Mouse (Mus musculus): ENCODE results near the gene Olfr799. TPM values are rescaled to one million over a fixed set of nuclear protein-coding genes. Genes with fewer than 3 reads are reported as not detected.

Gene Olfr799
- polyA plus RNA-seq (2014; fragmentation: Nextera tagmentation; extraction: Ambion mirVana), result not detected in 2 replicates

- no peak within 1 kb of the TSS for H3K9ac ChIP-seq (ENCODE audit: low read length)
- no peak within 1 kb of the TSS for H3K4me2 ChIP-seq (ENCODE audit: low read length)
- no peaks in the 10 kb centered on the region for H3K27me3 ChIP-seq (ENCODE audit: control insufficient read depth, insufficient read depth, low read length)
- WGBS, result 17% methylated on average over 1 of the region's 1 CpGs
- H3K4me1 ChIP-seq (ENCODE audit: control insufficient read depth in 2 of 2, insufficient read depth in 2 of 2, low read length in 2 of 2), result no peaks in the 10 kb centered on the region
- no peak within 1 kb of the TSS for H3K4me3 ChIP-seq (ENCODE audit: control insufficient read depth in 1 of 2, insufficient read depth in 1 of 2, low read depth in 1 of 2, low read length in 2 of 2)
- H3K27ac ChIP-seq (replicated peaks in 1 of 2; ENCODE audit: control insufficient read depth in 1 of 2, insufficient read depth in 1 of 2, low read depth in 2 of 2, low read length in 2 of 2), result no peak within 1 kb of the TSS
- H3K36me3 ChIP-seq (ENCODE audit: control insufficient read depth, insufficient read depth, low read length), result no peaks in the 10 kb centered on the region
- no peaks in the 10 kb centered on the region for H3K9me3 ChIP-seq (ENCODE audit: control insufficient read depth, low read length)
- no peak for ATAC-seq (ENCODE audit: insufficient number of reproducible peaks, insufficient read depth, low FRiP score, low read depth)
Observed at GRCm38 (mm10) chr10:129637184-129637583, at the start of gene Olfr799. TSS of gene Olfr799 (plus strand) at chr10:129637484.

GRCm38 (mm10) chr10:129612470-129612869, 24.8 kb upstream of the Olfr799 start, which contains the start of gene Olfr796:
TSS of gene Olfr796 (minus strand) at chr10:129612570.
- no peak within 1 kb of the TSS for H3K27ac ChIP-seq (replicated peaks in 1 of 2; ENCODE audit: control insufficient read depth in 1 of 2, insufficient read depth in 1 of 2, low read depth in 2 of 2, low read length in 2 of 2)
- H3K36me3 ChIP-seq (ENCODE audit: control insufficient read depth, insufficient read depth, low read length), result no peaks in the 10 kb centered on the region
- 94% methylated on average over 1 of the region's 1 CpGs for WGBS
- H3K9me3 ChIP-seq (ENCODE audit: control insufficient read depth, low read length), result no peaks in the 10 kb centered on the region
- H3K4me1 ChIP-seq (ENCODE audit: control insufficient read depth in 2 of 2, insufficient read depth in 2 of 2, low read length in 2 of 2), result no peaks in the 10 kb centered on the region
- no peak within 1 kb of the TSS for H3K9ac ChIP-seq (ENCODE audit: low read length)
- H3K27me3 ChIP-seq (ENCODE audit: control insufficient read depth, insufficient read depth, low read length), result no peaks in the 10 kb centered on the region
- ATAC-seq (ENCODE audit: insufficient number of reproducible peaks, insufficient read depth, low FRiP score, low read depth), result no peak
- no peak within 1 kb of the TSS for H3K4me3 ChIP-seq (ENCODE audit: control insufficient read depth in 1 of 2, insufficient read depth in 1 of 2, low read depth in 1 of 2, low read length in 2 of 2)
- no peak within 1 kb of the TSS for H3K4me2 ChIP-seq (ENCODE audit: low read length)

GRCm38 (mm10) chr10:129621724-129622123, 15.6 kb upstream of the Olfr799 start:
- WGBS, result 9% methylated on average over 1 of the region's 1 CpGs
- Histone ChIP-seq H3K36me3 (ENCODE audit: control insufficient read depth, insufficient read depth, low read length) (no peaks in the 10 kb centered on the region), H3K4me3 (ENCODE audit: control insufficient read depth in 1 of 2, insufficient read depth in 1 of 2, low read depth in 1 of 2, low read length in 2 of 2) (no peak overlapping the region), H3K9ac (ENCODE audit: low read length) (no peak overlapping the region), H3K4me1 (ENCODE audit: control insufficient read depth in 2 of 2, insufficient read depth in 2 of 2, low read length in 2 of 2) (no peaks in the 10 kb centered on the region), H3K27me3 (ENCODE audit: control insufficient read depth, insufficient read depth, low read length) (no peaks in the 10 kb centered on the region), H3K27ac (replicated peaks in 1 of 2; ENCODE audit: control insufficient read depth in 1 of 2, insufficient read depth in 1 of 2, low read depth in 2 of 2, low read length in 2 of 2) (no peak overlapping the region), H3K9me3 (ENCODE audit: control insufficient read depth, low read length) (no peaks in the 10 kb centered on the region), H3K4me2 (ENCODE audit: low read length) (no peak overlapping the region)
- no peak for ATAC-seq (ENCODE audit: insufficient number of reproducible peaks, insufficient read depth, low FRiP score, low read depth)

- Histone ChIP-seq H3K36me3 (ENCODE audit: control insufficient read depth, insufficient read depth, low read length) (no peaks in the 10 kb centered on the region), H3K27ac (replicated peaks in 1 of 2; ENCODE audit: control insufficient read depth in 1 of 2, insufficient read depth in 1 of 2, low read depth in 2 of 2, low read length in 2 of 2) (no peak overlapping the region), H3K27me3 (ENCODE audit: control insufficient read depth, insufficient read depth, low read length) (no peaks in the 10 kb centered on the region), H3K4me1 (ENCODE audit: control insufficient read depth in 2 of 2, insufficient read depth in 2 of 2, low read length in 2 of 2) (no peaks in the 10 kb centered on the region), H3K9ac (ENCODE audit: low read length) (no peak overlapping the region), H3K9me3 (ENCODE audit: control insufficient read depth, low read length) (no peaks in the 10 kb centered on the region), H3K4me2 (ENCODE audit: low read length) (no peak overlapping the region), H3K4me3 (ENCODE audit: control insufficient read depth in 1 of 2, insufficient read depth in 1 of 2, low read depth in 1 of 2, low read length in 2 of 2) (no peak overlapping the region)
- ATAC-seq (ENCODE audit: insufficient number of reproducible peaks, insufficient read depth, low FRiP score, low read depth), result no peak
Observed at GRCm38 (mm10) chr10:129623251-129623650, 14.0 kb upstream of the Olfr799 start.

DNA sequence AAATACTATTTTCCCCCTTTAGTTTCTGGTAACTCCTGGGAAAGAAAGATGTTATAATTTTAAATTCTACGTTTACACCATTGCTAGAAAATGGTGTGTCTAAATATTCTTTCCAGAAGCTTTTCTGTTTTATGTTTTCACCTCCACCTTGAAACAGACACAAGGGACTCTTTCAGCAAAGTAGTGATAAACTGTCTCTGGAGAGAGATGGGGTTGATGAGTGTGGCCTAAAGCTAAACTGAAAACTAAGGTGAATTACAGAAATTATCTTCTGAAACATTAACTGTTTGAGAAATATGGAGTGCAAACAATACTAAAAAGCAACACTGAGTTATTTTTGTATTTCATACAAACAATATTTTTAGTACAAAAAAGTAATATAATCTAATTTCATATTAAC, 9.4 kb upstream of the Olfr799 start, which contains the start of gene Olfr798:
Gene Olfr798 (minus strand): TSS at position 101 of the 400 bp plus-strand sequence.
- Histone ChIP-seq H3K4me1 (ENCODE audit: control insufficient read depth in 2 of 2, insufficient read depth in 2 of 2, low read length in 2 of 2) (no peaks in the 10 kb centered on the region), H3K9me3 (ENCODE audit: control insufficient read depth, low read length) (no peaks in the 10 kb centered on the region), H3K9ac (ENCODE audit: low read length) (no peak within 1 kb of the TSS), H3K27ac (replicated peaks in 1 of 2; ENCODE audit: control insufficient read depth in 1 of 2, insufficient read depth in 1 of 2, low read depth in 2 of 2, low read length in 2 of 2) (no peak within 1 kb of the TSS), H3K4me3 (ENCODE audit: control insufficient read depth in 1 of 2, insufficient read depth in 1 of 2, low read depth in 1 of 2, low read length in 2 of 2) (no peak within 1 kb of the TSS), H3K36me3 (ENCODE audit: control insufficient read depth, insufficient read depth, low read length) (no peaks in the 10 kb centered on the region), H3K27me3 (ENCODE audit: control insufficient read depth, insufficient read depth, low read length) (no peaks in the 10 kb centered on the region), H3K4me2 (ENCODE audit: low read length) (no peak within 1 kb of the TSS)
- WGBS, result 68% methylated on average over 1 of the region's 1 CpGs
- ATAC-seq (ENCODE audit: insufficient number of reproducible peaks, insufficient read depth, low FRiP score, low read depth), result no peak

DNA sequence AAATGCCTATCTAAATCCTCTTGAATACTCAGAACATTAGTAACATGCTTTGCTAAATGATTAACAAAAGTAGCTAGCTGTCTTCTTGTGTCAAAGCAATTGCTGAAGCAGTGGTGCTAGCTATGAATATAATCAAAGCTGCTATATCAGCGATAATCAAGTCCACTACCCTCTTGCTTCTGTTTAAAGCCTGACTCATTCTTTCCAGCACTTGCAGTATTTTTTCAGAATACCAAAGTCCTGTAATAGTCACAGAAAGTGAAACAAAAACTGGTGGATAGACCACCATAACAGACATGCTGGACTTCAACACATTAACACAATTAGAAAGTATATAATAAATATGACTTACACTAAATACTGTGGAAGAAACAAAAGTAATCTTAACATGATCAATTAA, 14.5 kb downstream of the Olfr799 start:
- Histone ChIP-seq H3K4me2 (ENCODE audit: low read length) (no peak overlapping the region), H3K4me3 (ENCODE audit: control insufficient read depth in 1 of 2, insufficient read depth in 1 of 2, low read depth in 1 of 2, low read length in 2 of 2) (no peak overlapping the region), H3K27ac (replicated peaks in 1 of 2; ENCODE audit: control insufficient read depth in 1 of 2, insufficient read depth in 1 of 2, low read depth in 2 of 2, low read length in 2 of 2) (no peak overlapping the region), H3K9ac (ENCODE audit: low read length) (no peak overlapping the region), H3K4me1 (ENCODE audit: control insufficient read depth in 2 of 2, insufficient read depth in 2 of 2, low read length in 2 of 2) (no peaks in the 10 kb centered on the region), H3K27me3 (ENCODE audit: control insufficient read depth, insufficient read depth, low read length) (no peaks in the 10 kb centered on the region), H3K36me3 (ENCODE audit: control insufficient read depth, insufficient read depth, low read length) (no peaks in the 10 kb centered on the region), H3K9me3 (ENCODE audit: control insufficient read depth, low read length) (no peaks in the 10 kb centered on the region)
- WGBS, result 59% methylated on average over 1 of the region's 1 CpGs
- ATAC-seq (ENCODE audit: insufficient number of reproducible peaks, insufficient read depth, low FRiP score, low read depth), result no peak

GRCm38 (mm10) chr10:129657394-129657793, 20.1 kb downstream of the Olfr799 start, which contains the start of gene Olfr800:
TSS of gene Olfr800 (plus strand) at chr10:129657694.
- H3K27ac ChIP-seq (replicated peaks in 1 of 2; ENCODE audit: control insufficient read depth in 1 of 2, insufficient read depth in 1 of 2, low read depth in 2 of 2, low read length in 2 of 2), result no peak within 1 kb of the TSS
- H3K9me3 ChIP-seq (ENCODE audit: control insufficient read depth, low read length), result no peaks in the 10 kb centered on the region
- H3K4me3 ChIP-seq (ENCODE audit: control insufficient read depth in 1 of 2, insufficient read depth in 1 of 2, low read depth in 1 of 2, low read length in 2 of 2), result no peak within 1 kb of the TSS
- H3K4me2 ChIP-seq (ENCODE audit: low read length), result no peak within 1 kb of the TSS
- H3K27me3 ChIP-seq (ENCODE audit: control insufficient read depth, insufficient read depth, low read length), result no peaks in the 10 kb centered on the region
- no peaks in the 10 kb centered on the region for H3K4me1 ChIP-seq (ENCODE audit: control insufficient read depth in 2 of 2, insufficient read depth in 2 of 2, low read length in 2 of 2)
- H3K36me3 ChIP-seq (ENCODE audit: control insufficient read depth, insufficient read depth, low read length), result no peaks in the 10 kb centered on the region
- H3K9ac ChIP-seq (ENCODE audit: low read length), result no peak within 1 kb of the TSS
- no peak for ATAC-seq (ENCODE audit: insufficient number of reproducible peaks, insufficient read depth, low FRiP score, low read depth)

GRCm38 (mm10) chr10:129673765-129674164, 36.5 kb downstream of the Olfr799 start, which contains the start of gene Olfr801:
TSS of gene Olfr801 (minus strand) at chr10:129673865.
- Histone ChIP-seq H3K4me3 (ENCODE audit: control insufficient read depth in 1 of 2, insufficient read depth in 1 of 2, low read depth in 1 of 2, low read length in 2 of 2) (no peak within 1 kb of the TSS), H3K9me3 (ENCODE audit: control insufficient read depth, low read length) (no peaks in the 10 kb centered on the region), H3K27ac (replicated peaks in 1 of 2; ENCODE audit: control insufficient read depth in 1 of 2, insufficient read depth in 1 of 2, low read depth in 2 of 2, low read length in 2 of 2) (no peak within 1 kb of the TSS), H3K9ac (ENCODE audit: low read length) (no peak within 1 kb of the TSS), H3K4me2 (ENCODE audit: low read length) (no peak within 1 kb of the TSS), H3K4me1 (ENCODE audit: control insufficient read depth in 2 of 2, insufficient read depth in 2 of 2, low read length in 2 of 2) (no peaks in the 10 kb centered on the region), H3K36me3 (ENCODE audit: control insufficient read depth, insufficient read depth, low read length) (no peaks in the 10 kb centered on the region), H3K27me3 (ENCODE audit: control insufficient read depth, insufficient read depth, low read length) (no peaks in the 10 kb centered on the region)
- ATAC-seq (ENCODE audit: insufficient number of reproducible peaks, insufficient read depth, low FRiP score, low read depth), result no peak
- WGBS, result 64% methylated on average over 1 of the region's 1 CpGs

All from heart, embryonic 14.5 days (tissue).